Mouse (Mus musculus): ENCODE data around the gene Rgs6. TPM values are rescaled to one million over a fixed set of nuclear protein-coding genes. Genes with fewer than 3 reads are reported as not detected.
A peak's percentile ranks its signal among the peaks of the same experiment; 100 is the strongest.

Rgs6 gene
- polyA plus RNA-seq, 1 experiment from 2014 or later: 17.7 TPM

DNA sequence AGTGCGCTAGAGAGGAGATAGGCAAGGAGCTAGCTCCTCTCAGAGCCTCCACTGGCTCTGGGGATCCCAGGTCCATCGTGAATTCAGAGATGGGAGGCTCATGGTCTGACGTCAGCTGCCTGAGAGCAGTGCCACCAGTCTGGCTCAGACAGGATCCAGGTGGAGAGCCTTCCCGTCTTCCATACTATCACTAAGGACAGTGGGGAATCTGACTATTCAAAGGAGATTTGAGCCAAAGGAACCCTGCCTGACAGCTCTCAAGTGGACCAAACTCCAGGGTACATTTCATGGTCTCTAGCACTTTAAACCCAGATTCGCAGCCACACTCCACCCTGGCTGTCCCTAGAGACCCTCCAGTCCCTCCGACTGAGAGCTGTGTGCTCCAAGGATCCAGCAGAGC lies 618.8 kb downstream of the Rgs6 start:
- no peak for ATAC-seq (ENCODE audit: insufficient number of reproducible peaks, low FRiP score)
- H3K9ac ChIP-seq: no peak overlapping the region
- H3K4me2 ChIP-seq: no peak overlapping the region
- H3K4me1 ChIP-seq (replicated peaks): peaks cover 78% of the 10 kb centered on the region
- H3K27ac ChIP-seq (ENCODE audit: poor library complexity, severe bottlenecking): no peak overlapping the region
- whole genome bisulfite sequencing: 38% methylated on average over 6 of the region's 6 CpGs
- H3K9me3 ChIP-seq (replicated peaks): no peaks in the 10 kb centered on the region
- no peak overlapping the region for H3K4me3 ChIP-seq
- H3K36me3 ChIP-seq: no peaks in the 10 kb centered on the region
- no peaks in the 10 kb centered on the region for H3K27me3 ChIP-seq (replicated peaks)

DNA sequence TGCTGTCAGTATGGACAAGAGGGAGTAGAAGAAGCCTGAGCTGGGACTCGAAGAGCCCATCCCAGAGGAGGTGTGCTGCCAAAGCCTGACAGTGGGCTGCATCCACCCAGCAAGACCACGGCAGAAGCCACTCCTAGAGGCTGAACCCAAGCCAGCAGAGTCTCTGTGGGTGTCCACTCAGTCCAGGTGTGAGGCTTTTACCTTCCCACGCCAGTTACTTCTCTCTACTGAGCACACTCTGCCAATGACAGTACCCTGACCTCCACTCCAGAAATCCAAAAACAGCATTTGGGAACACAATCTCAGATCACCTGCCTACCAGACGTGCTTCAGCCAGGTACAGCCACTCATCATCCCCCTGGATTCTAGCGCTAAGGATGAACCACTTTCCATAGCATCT lies 619.4 kb downstream of the Rgs6 start:
- Histone ChIP-seq H3K27me3 (replicated peaks) (no peaks in the 10 kb centered on the region), H3K9me3 (replicated peaks) (no peaks in the 10 kb centered on the region), H3K27ac (ENCODE audit: poor library complexity, severe bottlenecking) (no peak overlapping the region), H3K9ac (no peak overlapping the region), H3K4me1 (replicated peaks) (peaks cover 78% of the 10 kb centered on the region), H3K4me2 (no peak overlapping the region), H3K4me3 (no peak overlapping the region), H3K36me3 (no peaks in the 10 kb centered on the region)
- ATAC-seq (ENCODE audit: insufficient number of reproducible peaks, low FRiP score): no peak
- 74% methylated on average over 5 of the region's 5 CpGs for WGBS

DNA sequence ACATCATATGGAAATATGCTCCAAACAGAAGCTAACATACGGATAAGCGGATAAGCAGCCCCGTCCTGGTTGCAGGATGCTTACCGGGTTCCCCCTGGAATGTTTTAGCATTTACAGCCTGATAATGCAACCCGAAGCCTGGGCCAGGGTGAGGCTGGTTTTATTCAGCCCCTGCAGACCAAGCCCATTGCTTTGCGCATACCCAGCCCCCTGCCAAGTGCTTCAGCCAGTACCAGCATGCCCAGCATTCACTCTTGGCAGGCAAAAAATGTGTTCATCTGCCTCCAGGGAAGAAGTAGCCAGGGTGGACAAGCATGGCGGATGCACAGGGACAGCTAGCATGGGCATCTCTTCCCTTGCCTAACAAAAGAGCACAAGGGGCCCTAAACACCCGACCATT lies 619.9 kb downstream of the Rgs6 start:
- Histone ChIP-seq H3K27me3 (replicated peaks) (no peaks in the 10 kb centered on the region), H3K27ac (ENCODE audit: poor library complexity, severe bottlenecking) (no peak overlapping the region), H3K9ac (no peak overlapping the region), H3K9me3 (replicated peaks) (no peaks in the 10 kb centered on the region), H3K36me3 (no peaks in the 10 kb centered on the region), H3K4me3 (no peak overlapping the region), H3K4me2 (no peak overlapping the region), H3K4me1 (replicated peaks) (peaks cover 80% of the 10 kb centered on the region)
- no peak for ATAC-seq (ENCODE audit: insufficient number of reproducible peaks, low FRiP score)
- 52% methylated on average over 8 of the region's 8 CpGs for WGBS

DNA sequence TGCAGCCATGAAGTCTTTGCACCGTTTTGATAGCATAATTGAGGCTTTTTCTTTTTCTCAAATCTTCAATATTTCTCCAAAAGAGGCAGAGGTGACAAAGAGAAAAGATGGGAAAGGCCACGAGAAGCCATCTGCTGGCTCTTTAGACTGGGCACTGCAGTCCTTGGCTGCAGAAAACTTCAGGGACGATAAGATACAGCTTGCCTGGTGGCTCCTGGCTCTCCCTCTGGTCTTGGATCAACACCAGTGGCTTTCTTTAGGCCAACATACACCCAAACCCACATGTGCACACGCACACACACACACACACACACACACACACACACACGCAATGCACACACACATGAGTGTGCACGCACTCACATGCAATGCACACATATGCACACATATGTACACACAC lies 620.7 kb downstream of the Rgs6 start:
- Histone ChIP-seq H3K4me2 (no peak overlapping the region), H3K27ac (ENCODE audit: poor library complexity, severe bottlenecking) (peak overlapping the region; percentile 83), H3K9ac (no peak overlapping the region), H3K9me3 (replicated peaks) (no peaks in the 10 kb centered on the region), H3K4me1 (replicated peaks) (peaks cover 87% of the 10 kb centered on the region), H3K27me3 (replicated peaks) (no peaks in the 10 kb centered on the region), H3K4me3 (no peak overlapping the region), H3K36me3 (no peaks in the 10 kb centered on the region)
- no peak for ATAC-seq (ENCODE audit: insufficient number of reproducible peaks, low FRiP score)
- 58% methylated on average over 6 of the region's 6 CpGs for WGBS

DNA sequence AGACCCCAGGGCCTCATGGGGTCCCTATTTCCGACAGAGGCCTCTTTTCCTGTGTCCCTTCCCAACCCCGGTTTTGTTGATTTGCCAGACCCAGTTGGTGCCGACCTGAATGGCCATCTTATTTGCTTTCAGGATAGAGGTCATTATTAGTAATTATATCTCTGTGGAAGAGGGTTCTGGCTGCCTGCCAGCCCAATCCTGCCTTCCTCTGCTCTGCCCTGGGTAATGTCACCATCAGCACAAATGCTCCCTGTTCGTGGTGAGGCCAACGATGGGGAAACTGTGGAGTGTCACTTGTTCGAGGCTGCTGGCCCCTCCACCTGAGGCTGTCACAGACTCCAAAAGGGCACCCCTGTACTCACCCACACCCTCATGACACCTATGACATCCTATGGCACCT lies 621.4 kb downstream of the Rgs6 start:
- peaks cover 90% of the 10 kb centered on the region for H3K4me1 ChIP-seq (replicated peaks)
- H3K27ac ChIP-seq (ENCODE audit: poor library complexity, severe bottlenecking): peak overlapping the region; percentile 83
- 0 out of 2 replicates have a peak overlapping the region, but pooled peaks have one; percentile 5 for H3K4me2 ChIP-seq
- no peaks in the 10 kb centered on the region for H3K9me3 ChIP-seq (replicated peaks)
- H3K36me3 ChIP-seq: no peaks in the 10 kb centered on the region
- peak; percentile 41; the same call in 1 of the 2 replicates for ATAC-seq (ENCODE audit: insufficient number of reproducible peaks, low FRiP score)
- H3K9ac ChIP-seq: no peak overlapping the region
- H3K27me3 ChIP-seq (replicated peaks): no peaks in the 10 kb centered on the region
- 5% methylated on average over 6 of the region's 6 CpGs for WGBS
- H3K4me3 ChIP-seq: no peak overlapping the region

DNA sequence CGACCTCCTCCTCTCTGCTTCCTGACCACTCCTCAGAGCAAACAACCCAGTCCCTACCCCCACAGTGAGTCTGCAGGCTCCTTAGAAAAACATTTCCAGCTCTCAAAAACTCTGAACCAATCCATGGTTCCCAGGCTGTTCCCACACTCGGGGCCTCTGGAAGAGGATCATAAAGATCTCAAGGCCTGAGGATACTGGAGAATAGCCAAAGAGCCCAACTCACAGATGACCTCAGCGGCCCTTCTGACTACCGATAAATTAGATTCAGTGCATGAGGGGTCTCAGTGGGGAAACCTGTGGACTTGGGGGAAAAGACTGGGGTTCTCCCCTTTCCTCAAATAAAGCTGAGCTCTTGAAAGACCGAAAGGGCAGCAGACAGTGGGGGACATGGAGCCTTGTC lies 622.2 kb downstream of the Rgs6 start:
- H3K9ac ChIP-seq: no peak overlapping the region
- no peaks in the 10 kb centered on the region for H3K9me3 ChIP-seq (replicated peaks)
- H3K27ac ChIP-seq (ENCODE audit: poor library complexity, severe bottlenecking): peak overlapping the region; percentile 83
- 56% methylated on average over 5 of the region's 5 CpGs for WGBS
- no peak overlapping the region for H3K4me3 ChIP-seq
- H3K27me3 ChIP-seq (replicated peaks): no peaks in the 10 kb centered on the region
- ATAC-seq (ENCODE audit: insufficient number of reproducible peaks, low FRiP score): 0 out of 2 replicates have a peak, but pooled peaks have one; percentile 4
- no peak overlapping the region for H3K4me2 ChIP-seq
- peaks cover 3% of the 10 kb centered on the region; the same call in 1 of the 2 replicates for H3K36me3 ChIP-seq
- peaks cover 87% of the 10 kb centered on the region for H3K4me1 ChIP-seq (replicated peaks)

DNA sequence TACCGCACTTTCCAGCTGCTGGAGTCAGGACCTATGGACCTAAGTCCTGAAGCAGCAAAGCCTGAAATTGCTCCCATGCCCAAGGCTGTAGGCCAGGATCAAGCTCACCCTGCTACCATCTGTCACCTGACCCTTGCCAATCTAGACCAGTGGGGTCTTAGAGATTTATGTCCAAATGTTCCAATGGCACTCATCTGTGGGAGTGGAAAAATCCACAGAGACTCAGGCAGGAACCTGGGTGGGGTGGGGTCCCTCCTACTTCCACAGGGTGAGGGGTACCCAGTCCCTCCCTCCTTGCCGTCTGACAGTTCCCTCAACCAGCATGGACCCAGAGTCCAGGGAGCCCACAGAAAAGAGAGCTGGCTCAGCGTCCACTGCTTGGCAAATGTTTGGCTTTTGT lies 622.6 kb downstream of the Rgs6 start:
- peaks cover 6% of the 10 kb centered on the region; the same call in 1 of the 2 replicates for H3K36me3 ChIP-seq
- H3K27ac ChIP-seq (ENCODE audit: poor library complexity, severe bottlenecking): peak overlapping the region; percentile 83; the same call in 1 of the 2 replicates
- WGBS: 84% methylated on average over 3 of the region's 3 CpGs
- H3K9ac ChIP-seq: no peak overlapping the region
- H3K4me3 ChIP-seq: no peak overlapping the region
- H3K27me3 ChIP-seq (replicated peaks): no peaks in the 10 kb centered on the region
- H3K4me1 ChIP-seq (replicated peaks): peaks cover 83% of the 10 kb centered on the region
- no peaks in the 10 kb centered on the region for H3K9me3 ChIP-seq (replicated peaks)
- no peak overlapping the region for H3K4me2 ChIP-seq
- no peak for ATAC-seq (ENCODE audit: insufficient number of reproducible peaks, low FRiP score)

DNA sequence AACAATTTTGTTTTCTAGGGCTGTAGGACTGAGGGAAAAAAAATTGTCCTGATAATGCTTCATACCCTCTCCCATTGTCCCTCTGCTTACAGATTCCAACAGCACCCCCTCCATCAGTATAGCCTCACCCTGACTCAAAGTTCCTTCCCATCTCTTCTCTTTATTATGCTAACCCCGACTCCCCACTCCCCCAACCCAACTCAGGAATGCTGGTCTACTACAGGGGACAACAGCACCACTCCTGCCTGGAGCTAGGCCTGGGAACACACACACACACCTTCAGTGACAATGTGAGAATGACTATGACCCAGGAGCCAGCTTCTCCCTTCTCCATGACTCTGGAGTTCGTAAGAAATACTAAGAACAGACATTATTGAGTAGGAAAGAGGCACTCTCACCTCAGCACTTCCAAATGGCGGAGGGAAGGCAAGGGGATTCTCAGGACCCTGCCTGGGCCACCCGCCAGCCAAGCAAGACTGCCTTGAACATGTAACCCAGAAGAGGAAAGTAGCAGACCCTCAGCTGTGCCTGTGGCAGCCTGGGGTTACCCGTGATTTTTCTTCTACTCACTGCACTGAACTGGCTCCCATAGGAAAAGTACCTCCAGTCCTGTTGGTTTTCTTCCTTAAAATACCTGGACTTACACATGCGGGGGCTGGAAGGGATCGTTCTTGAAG lies 623.2 kb downstream of the Rgs6 start:
- Histone ChIP-seq H3K27me3 (replicated peaks) (no peaks in the 10 kb centered on the region), H3K4me1 (replicated peaks) (peaks cover 79% of the 10 kb centered on the region), H3K4me3 (no peak overlapping the region), H3K9ac (no peak overlapping the region), H3K27ac (ENCODE audit: poor library complexity, severe bottlenecking) (peak overlapping the region; percentile 24; the same call in 1 of the 2 replicates), H3K9me3 (replicated peaks) (no peaks in the 10 kb centered on the region), H3K36me3 (peaks cover 6% of the 10 kb centered on the region; the same call in 1 of the 2 replicates), H3K4me2 (no peak overlapping the region)
- 67% methylated on average over 7 of the region's 7 CpGs for WGBS
- no peak for ATAC-seq (ENCODE audit: insufficient number of reproducible peaks, low FRiP score)
